Mouse (Mus musculus) ES-Bruce4 (cell line): ENCODE data around the gene Lrrk2. TPM values are rescaled to one million over a fixed set of nuclear protein-coding genes. Genes with fewer than 3 reads are reported as not detected.

Experiments used
- H3K27ac ChIP-seq: 2 replicates; pipeline ENCODE4 v1.5.1; 2012; ENCODE audit warnings: low read length, inconsistent platforms; ENCODE audit not compliant: insufficient read depth
- H3K27me3 ChIP-seq: 2 replicates; pipeline ENCODE4 v1.6.1; 2012; ENCODE audit warnings: mild to moderate bottlenecking, low read length, inconsistent platforms; ENCODE audit not compliant: control insufficient read depth, poor library complexity, insufficient read depth, severe bottlenecking
- H3K36me3 ChIP-seq: 2 replicates; pipeline ENCODE4 v1.6.1; 2012; ENCODE audit warnings: inconsistent platforms, mild to moderate bottlenecking, low read length, moderate library complexity; ENCODE audit not compliant: control insufficient read depth, poor library complexity, insufficient read depth, severe bottlenecking
- H3K4me1 ChIP-seq: one replicate; pipeline ENCODE4 v1.8.1; 2011; ENCODE audit warnings: low read length; ENCODE audit not compliant: control insufficient read depth, insufficient read depth
- H3K4me3 ChIP-seq: 2 replicates; pipeline ENCODE4 v1.5.1; 2011; ENCODE audit warnings: low read depth, mild to moderate bottlenecking, low read length
- H3K9ac ChIP-seq: 2 replicates; pipeline ENCODE4 v1.6.1; 2012; ENCODE audit warnings: low read depth, mild to moderate bottlenecking, inconsistent platforms; ENCODE audit not compliant: poor library complexity, severe bottlenecking
- H3K9me3 ChIP-seq: replicated peaks from 2 replicates; pipeline ENCODE4 v1.6.1; 2012; ENCODE audit warnings: mild to moderate bottlenecking, low read length, inconsistent platforms; ENCODE audit not compliant: control insufficient read depth, poor library complexity, insufficient read depth, severe bottlenecking
- CTCF ChIP-seq: IDR thresholded peaks from one replicate; pipeline ENCODE4 v1.8.1; 2011; ENCODE audit warnings: low read depth, low read length
- EP300 ChIP-seq: IDR thresholded peaks from 2 replicates; pipeline ENCODE4 v1.6.1; 2011; ENCODE audit warnings: low read depth, low read length; ENCODE audit not compliant: insufficient read depth
- POLR2A ChIP-seq: IDR thresholded peaks from one replicate; pipeline ENCODE4 v1.8.1; 2011; ENCODE audit warnings: low read length; ENCODE audit not compliant: insufficient read depth
- polyA plus RNA-seq: library from polyadenylated mRNA; stranded (reverse); fragments of >200 nt; gene quantifications from 2 replicates; pipeline ENCODE4 v1.2.4, GENCODE M21; 2011; ENCODE audit warnings: low read depth; ENCODE audit not compliant: missing spikeins, insufficient read depth, insufficient read length

The Lrrk2 gene
- polyA plus RNA-seq, 1 experiment: 2.9 TPM

- Histone ChIP-seq H3K4me1 (no peaks in the 10 kb centered on the region), H3K36me3 (no peaks in the 10 kb centered on the region), H3K27ac (no peak overlapping the region), H3K27me3 (no peaks in the 10 kb centered on the region), H3K4me3 (no peak overlapping the region), H3K9me3 (no peaks in the 10 kb centered on the region), H3K9ac (no peak overlapping the region)
- TF ChIP-seq POLR2A (no peak), CTCF (no peak), EP300 (no peak)
These were observed 14.7 kb upstream of the Lrrk2 start for GRCm38 (mm10) chr15:91658227-91658626.

GRCm38 (mm10) chr15:91660277-91661078, 12.5 kb upstream of the Lrrk2 start:
- no peaks in the 10 kb centered on the region for H3K27me3 ChIP-seq
- no peaks in the 10 kb centered on the region for H3K36me3 ChIP-seq
- no peak overlapping the region for H3K9ac ChIP-seq
- H3K27ac ChIP-seq: no peak overlapping the region
- H3K9me3 ChIP-seq: no peaks in the 10 kb centered on the region
- no peak for TF ChIP-seq POLR2A
- TF ChIP-seq EP300: no peak
- TF ChIP-seq CTCF: no peak
- no peaks in the 10 kb centered on the region for H3K4me1 ChIP-seq
- H3K4me3 ChIP-seq: no peak overlapping the region

- no peak overlapping the region for H3K27ac ChIP-seq
- H3K27me3 ChIP-seq: no peaks in the 10 kb centered on the region
- H3K4me3 ChIP-seq: no peak overlapping the region
- H3K9me3 ChIP-seq: no peaks in the 10 kb centered on the region
- TF ChIP-seq EP300 (no peak), POLR2A (no peak), CTCF (no peak)
- no peaks in the 10 kb centered on the region for H3K36me3 ChIP-seq
- H3K9ac ChIP-seq: no peak overlapping the region
- H3K4me1 ChIP-seq: no peaks in the 10 kb centered on the region
These were observed 12.0 kb upstream of the Lrrk2 start for GRCm38 (mm10) chr15:91661079-91661369.

GRCm38 (mm10) chr15:91664586-91665132, 8.3 kb upstream of the Lrrk2 start:
- H3K36me3 ChIP-seq: no peaks in the 10 kb centered on the region
- TF ChIP-seq CTCF (no peak), POLR2A (no peak), EP300 (no peak)

GRCm38 (mm10) chr15:91665530-91665929, 7.4 kb upstream of the Lrrk2 start:
- no peaks in the 10 kb centered on the region for H3K4me1 ChIP-seq
- no peaks in the 10 kb centered on the region for H3K36me3 ChIP-seq
- no peaks in the 10 kb centered on the region for H3K27me3 ChIP-seq
- TF ChIP-seq EP300 (no peak), CTCF (no peak), POLR2A (no peak)
- H3K9me3 ChIP-seq: no peaks in the 10 kb centered on the region
- no peak overlapping the region for H3K27ac ChIP-seq
- no peak overlapping the region for H3K4me3 ChIP-seq
- H3K9ac ChIP-seq: no peak overlapping the region

More at GRCm38 (mm10) chr15:91664586-91665132, 8.3 kb upstream of the Lrrk2 start:
- Histone ChIP-seq H3K27ac (no peak overlapping the region), H3K9me3 (no peaks in the 10 kb centered on the region), H3K27me3 (no peaks in the 10 kb centered on the region), H3K4me1 (no peaks in the 10 kb centered on the region), H3K4me3 (no peak overlapping the region), H3K9ac (no peak overlapping the region)

GRCm38 (mm10) chr15:91671216-91671615, 1.8 kb upstream of the Lrrk2 start:
- no peak for TF ChIP-seq CTCF
- no peak for TF ChIP-seq POLR2A
- no peak for TF ChIP-seq EP300
- Histone ChIP-seq H3K4me3 (no peak overlapping the region), H3K27me3 (no peaks in the 10 kb centered on the region; the same call in 1 of the 2 replicates), H3K27ac (no peak overlapping the region), H3K4me1 (no peaks in the 10 kb centered on the region), H3K9me3 (no peaks in the 10 kb centered on the region), H3K36me3 (no peaks in the 10 kb centered on the region), H3K9ac (no peak overlapping the region)
